Comparison of ENCODE assay signal across 8 mouse cellular contexts in genomic region chr17:33684671-33685231, GRCm38 (mm10). TPM values are rescaled to one million over a fixed set of nuclear protein-coding genes. Genes with fewer than 3 reads are reported as not detected.
DNase-seq lines count a peak whose midpoint lies in the region; ATAC-seq and TF ChIP-seq lines count a peak whose summit lies in the region.

No protein-coding gene starts in this region.

- H3K9me3 ChIP-seq in embryonic facial prominence, embryonic 15.5 days (replicated peaks) = no peaks in the 10 kb centered on the region
- H3K9me3 ChIP-seq in heart, embryonic 10.5 days = no peaks in the 10 kb centered on the region
- no peaks in the 10 kb centered on the region for H3K9me3 ChIP-seq in kidney, embryonic 16.5 days (ENCODE audit: low read length)
- no peaks in the 10 kb centered on the region for H3K9me3 ChIP-seq in stomach, embryonic 16.5 days (replicated peaks; ENCODE audit: control insufficient read depth, low read length)

- peak overlapping the region; percentile 86 for H3K27ac ChIP-seq in embryonic facial prominence, embryonic 15.5 days (replicated peaks)
- peak overlapping the region; percentile 97 for H3K27ac ChIP-seq in heart, embryonic 10.5 days
- peak overlapping the region; percentile 96 for H3K27ac ChIP-seq in kidney, embryonic 16.5 days (ENCODE audit: low read length)
- peak overlapping the region; percentile 83 for H3K27ac ChIP-seq in liver, adult 2 months (replicated peaks; ENCODE audit: insufficient read depth, low read depth, low read length)
- peak overlapping the region; percentile 91 for H3K27ac ChIP-seq in stomach, embryonic 16.5 days (ENCODE audit: low read length)

- H3K36me3 ChIP-seq in embryonic facial prominence, embryonic 15.5 days = no peaks in the 10 kb centered on the region
- 0 out of 2 replicates have a peak, but pooled peaks cover 7% of the 10 kb centered on the region for H3K36me3 ChIP-seq in heart, embryonic 10.5 days
- no peaks in the 10 kb centered on the region for H3K36me3 ChIP-seq in kidney, embryonic 16.5 days (ENCODE audit: insufficient read depth, low read length)
- no peaks in the 10 kb centered on the region; the same call in none of the 2 replicates for H3K36me3 ChIP-seq in liver, adult 2 months (ENCODE audit: control insufficient read depth, insufficient read depth, low read length)
- H3K36me3 ChIP-seq in stomach, embryonic 16.5 days (ENCODE audit: control insufficient read depth, insufficient read depth, low read length) = no peaks in the 10 kb centered on the region

- peaks cover 34% of the 10 kb centered on the region for H3K4me1 ChIP-seq in embryonic facial prominence, embryonic 15.5 days
- H3K4me1 ChIP-seq in heart, embryonic 10.5 days = peaks cover 31% of the 10 kb centered on the region
- H3K4me1 ChIP-seq in kidney, embryonic 16.5 days (ENCODE audit: insufficient read depth, low read length) = peaks cover 27% of the 10 kb centered on the region
- peaks cover 11% of the 10 kb centered on the region for H3K4me1 ChIP-seq in liver, adult 2 months (ENCODE audit: control insufficient read depth, insufficient read depth, low read length)
- peaks cover 22% of the 10 kb centered on the region for H3K4me1 ChIP-seq in stomach, embryonic 16.5 days (ENCODE audit: control insufficient read depth, insufficient read depth, low read length)

- DNase-seq in B cell, adult 2 months = peak; percentile 77 to 78
- peak; percentile 77 for DNase-seq in adrenal gland, postnatal 14 days
- peak; percentile 86 for DNase-seq in heart, embryonic 10.5 days (ENCODE audit: low spot score)
- peak; percentile 62 for DNase-seq in liver, adult 2 months (ENCODE audit: extremely low read depth, low read depth, low spot score)

- peak overlapping the region; percentile 80 for H3K9ac ChIP-seq in embryonic facial prominence, embryonic 15.5 days
- peak overlapping the region; percentile 99 for H3K9ac ChIP-seq in kidney, embryonic 16.5 days (replicated peaks; ENCODE audit: low read length)
- peak overlapping the region; percentile 94 for H3K9ac ChIP-seq in liver, adult 2 months (ENCODE audit: low read depth, low read length)
- peak overlapping the region; percentile 97 for H3K9ac ChIP-seq in stomach, embryonic 16.5 days (ENCODE audit: low read length)

- H3K4me3 ChIP-seq in embryonic facial prominence, embryonic 15.5 days (replicated peaks) = peak overlapping the region; percentile 57
- peak overlapping the region; percentile 88 for H3K4me3 ChIP-seq in heart, embryonic 10.5 days
- peak overlapping the region; percentile 98 for H3K4me3 ChIP-seq in kidney, embryonic 16.5 days (ENCODE audit: low read length)
- H3K4me3 ChIP-seq in liver, adult 2 months (ENCODE audit: insufficient read depth, low read depth, low read length) = peak overlapping the region; percentile 86
- H3K4me3 ChIP-seq in stomach, embryonic 16.5 days (replicated peaks; ENCODE audit: low read length) = peak overlapping the region; percentile 85

- peak; percentile 45 for TF ChIP-seq CTCF in liver, adult 2 months (IDR thresholded peaks at IDR 0.05; ENCODE audit: low read depth, low read length)

- peak; percentile 81 for ATAC-seq in embryonic facial prominence, embryonic 15.5 days (ENCODE audit: insufficient number of reproducible peaks, low FRiP score, low TSS enrichment, low read depth)
- peak; percentile 84 for ATAC-seq in kidney, embryonic 16.5 days (ENCODE audit: low FRiP score, low TSS enrichment)
- ATAC-seq in monocyte, adult 5-6 weeks (replicated peaks; ENCODE audit: insufficient number of reproducible peaks, low FRiP score, low TSS enrichment, poor library complexity, severe bottlenecking) = peak; percentile 74
- peak; percentile 71 for ATAC-seq in stomach, embryonic 16.5 days (ENCODE audit: insufficient read depth, low FRiP score)

- WGBS in embryonic facial prominence, embryonic 15.5 days = under 1% methylated on average over 44 of the region's 44 CpGs
- WGBS in heart, embryonic 10.5 days = under 1% methylated on average over 44 of the region's 44 CpGs
- WGBS in kidney, embryonic 16.5 days = under 1% methylated on average over 44 of the region's 44 CpGs
- under 1% methylated on average over 44 of the region's 44 CpGs for WGBS in liver, adult 2 months
- under 1% methylated on average over 44 of the region's 44 CpGs for WGBS in stomach, embryonic 16.5 days

- peaks cover 14% of the 10 kb centered on the region; the same call in 1 of the 2 replicates for H3K79me2 ChIP-seq in liver, adult 2 months (ENCODE audit: control insufficient read depth, insufficient read depth, low read length)

- TF ChIP-seq POLR2A in liver, adult 2 months (IDR thresholded peaks at IDR 0.05; ENCODE audit: extremely low read depth, insufficient read depth, low read length) = no peak

- H3K27me3 ChIP-seq in embryonic facial prominence, embryonic 15.5 days = no peaks in the 10 kb centered on the region
- H3K27me3 ChIP-seq in heart, embryonic 10.5 days (ENCODE audit: insufficient read depth, poor library complexity, severe bottlenecking) = no peaks in the 10 kb centered on the region
- no peaks in the 10 kb centered on the region for H3K27me3 ChIP-seq in kidney, embryonic 16.5 days (ENCODE audit: insufficient read depth, low read length)
- H3K27me3 ChIP-seq in liver, adult 2 months (ENCODE audit: control insufficient read depth, insufficient read depth, low read length) = no peaks in the 10 kb centered on the region
- H3K27me3 ChIP-seq in stomach, embryonic 16.5 days (ENCODE audit: control insufficient read depth, insufficient read depth, low read length) = no peaks in the 10 kb centered on the region

- peak overlapping the region; percentile 82 for H3K4me2 ChIP-seq in embryonic facial prominence, embryonic 15.5 days (replicated peaks)
- H3K4me2 ChIP-seq in kidney, embryonic 16.5 days (replicated peaks; ENCODE audit: low read depth, low read length) = peak overlapping the region; percentile 70
- H3K4me2 ChIP-seq in stomach, embryonic 16.5 days (ENCODE audit: low read depth, low read length) = peak overlapping the region; percentile 86

RNA-seq across cellular contexts. Expression of gene Hnrnpm, which starts 1.9 kb away (rescaled TPM):
- total RNA-seq in adrenal gland, postnatal 14 days (2021) = 224 and 229 TPM in 2 replicates
- 281 and 283 TPM in 2 replicates for polyA plus RNA-seq in embryonic facial prominence, embryonic 15.5 days (2015; fragmentation: Nextera tagmentation; extraction: Ambion mirVana)
- 281 and 336 TPM in 2 replicates for polyA plus RNA-seq in heart, embryonic 10.5 days (2016; fragmentation: Nextera tagmentation; extraction: Ambion mirVana)
- 390 and 407 TPM in 2 replicates for polyA plus RNA-seq in kidney, embryonic 16.5 days (2015; fragmentation: Nextera tagmentation; extraction: Ambion mirVana)
- total RNA-seq in liver, adult 2 months (2014; rRNA removed) = 49.9 and 53.7 TPM in 2 replicates
- polyA plus RNA-seq in liver, adult 2 months (2012; rRNA removed) = 28.0 and 33.6 TPM in 2 replicates
- 275 to 423 TPM (median 304 TPM) in 3 replicates for total RNA-seq in monocyte, adult 5-6 weeks (2017)
- 281 and 295 TPM in 2 replicates for polyA plus RNA-seq in stomach, embryonic 16.5 days (2015; fragmentation: Nextera tagmentation; extraction: Ambion mirVana)

RNA-seq across cellular contexts. Expression of gene March2, which starts 33.7 kb away (rescaled TPM):
- total RNA-seq in adrenal gland, postnatal 14 days (2021) = 119 and 133 TPM in 2 replicates
- polyA plus RNA-seq in embryonic facial prominence, embryonic 15.5 days (2015; fragmentation: Nextera tagmentation; extraction: Ambion mirVana) = 58.6 and 60.6 TPM in 2 replicates
- 65.8 and 73.1 TPM in 2 replicates for polyA plus RNA-seq in heart, embryonic 10.5 days (2016; fragmentation: Nextera tagmentation; extraction: Ambion mirVana)
- polyA plus RNA-seq in kidney, embryonic 16.5 days (2015; fragmentation: Nextera tagmentation; extraction: Ambion mirVana) = 58.4 and 61.9 TPM in 2 replicates
- total RNA-seq in liver, adult 2 months (2014; rRNA removed) = 65.1 and 71.2 TPM in 2 replicates
- polyA plus RNA-seq in liver, adult 2 months (2012; rRNA removed) = 92.3 and 94.0 TPM in 2 replicates
- 55.4 to 90.5 TPM (median 74.7 TPM) in 3 replicates for total RNA-seq in monocyte, adult 5-6 weeks (2017)
- polyA plus RNA-seq in stomach, embryonic 16.5 days (2015; fragmentation: Nextera tagmentation; extraction: Ambion mirVana) = 56.0 and 58.8 TPM in 2 replicates

RNA-seq across cellular contexts. Expression of gene Pram1, which starts 46.9 kb away (rescaled TPM):
- 0.34 and 0.89 TPM in 2 replicates for total RNA-seq in adrenal gland, postnatal 14 days (2021)
- 0.99 and 1.1 TPM in 2 replicates for polyA plus RNA-seq in embryonic facial prominence, embryonic 15.5 days (2015; fragmentation: Nextera tagmentation; extraction: Ambion mirVana)
- 0.33 and 0.44 TPM in 2 replicates for polyA plus RNA-seq in heart, embryonic 10.5 days (2016; fragmentation: Nextera tagmentation; extraction: Ambion mirVana)
- polyA plus RNA-seq in kidney, embryonic 16.5 days (2015; fragmentation: Nextera tagmentation; extraction: Ambion mirVana) = 0.31 and 0.63 TPM in 2 replicates
- total RNA-seq in liver, adult 2 months (2014; rRNA removed) = 0.13 TPM in 1 of 2 replicates, not detected in the other
- polyA plus RNA-seq in liver, adult 2 months (2012; rRNA removed) = 0.23 and 0.45 TPM in 2 replicates
- total RNA-seq in monocyte, adult 5-6 weeks (2017) = 5.0 to 7.9 TPM in 2 of 3 replicates, not detected in the other
- 1.0 and 1.1 TPM in 2 replicates for polyA plus RNA-seq in stomach, embryonic 16.5 days (2015; fragmentation: Nextera tagmentation; extraction: Ambion mirVana)

RNA-seq across cellular contexts. Expression of gene Zfp414, which starts 55.9 kb away (rescaled TPM):
- 32.8 and 38.9 TPM in 2 replicates for total RNA-seq in adrenal gland, postnatal 14 days (2021)
- polyA plus RNA-seq in embryonic facial prominence, embryonic 15.5 days (2015; fragmentation: Nextera tagmentation; extraction: Ambion mirVana) = 42.9 and 55.7 TPM in 2 replicates
- polyA plus RNA-seq in heart, embryonic 10.5 days (2016; fragmentation: Nextera tagmentation; extraction: Ambion mirVana) = 28.2 and 32.6 TPM in 2 replicates
- polyA plus RNA-seq in kidney, embryonic 16.5 days (2015; fragmentation: Nextera tagmentation; extraction: Ambion mirVana) = 46.3 and 58.4 TPM in 2 replicates
- total RNA-seq in liver, adult 2 months (2014; rRNA removed) = 1.0 and 1.7 TPM in 2 replicates
- polyA plus RNA-seq in liver, adult 2 months (2012; rRNA removed) = 15.1 and 15.5 TPM in 2 replicates
- total RNA-seq in monocyte, adult 5-6 weeks (2017) = 7.8 to 17.3 TPM (median 8.7 TPM) in 3 replicates
- polyA plus RNA-seq in stomach, embryonic 16.5 days (2015; fragmentation: Nextera tagmentation; extraction: Ambion mirVana) = 32.7 and 45.7 TPM in 2 replicates

Comparison
In these comparisons a context has a peak if more than half of its experiments do, and no peak if none do; other contexts are left out.
1. Peak in every context shown above with its lines: DNase-seq, ATAC-seq, H3K4me3 ChIP-seq and H3K27ac ChIP-seq.